Mouse (Mus musculus) left cerebral cortex, postnatal 10 days (tissue): ENCODE data around the gene Nae1. TPM values are rescaled to one million over a fixed set of nuclear protein-coding genes. Genes with fewer than 3 reads are reported as not detected.
"Not testable (repeated sequence)": the region's sequence is repeated elsewhere in the genome, so short reads cannot be mapped to it uniquely, and the experiment has no call there.

Source experiments
- DNase-seq, 2 experiments: peaks; one replicate each; pipeline ENCODE4 v3.0.0; 2021 to 2022; ENCODE audit warnings: low spot score in 2 of 2, mixed read lengths in 1 of 2; ENCODE audit errors: extremely low spot score in 1 of 2
- intact Hi-C: fragments of 180-260 bp; cut with DNase I; formaldehyde crosslinking; loops from one replicate; pipeline ENCODE4 v1.15.1; 2025
- total RNA-seq, 2 experiments: library from RNA; stranded (reverse); gene quantifications; 2 replicates each; pipeline ENCODE4 v1.2.3; 2021

Gene Nae1
- 10 to 100 TPM; 48.8 to 50.7 TPM for total RNA-seq

- intact Hi-C loops, result loop anchor here (5.0 kb wide), 1 partner anchor 97 kb away; no protein-coding TSS in a partner anchor
- peak; percentile 89 to 92 for DNase-seq
Observed at GRCm38 (mm10) chr8:104533971-104534778, at the start of gene Nae1, which contains the start of gene Car7. Nae1 (minus strand) TSS chr8:104534637. Car7 (plus strand) TSS chr8:104534689.

GRCm38 (mm10) chr8:104577606-104578005 is 43.2 kb upstream of the Nae1 start:
- DNase-seq, intact Hi-C loops: not testable (repeated sequence)

DNA sequence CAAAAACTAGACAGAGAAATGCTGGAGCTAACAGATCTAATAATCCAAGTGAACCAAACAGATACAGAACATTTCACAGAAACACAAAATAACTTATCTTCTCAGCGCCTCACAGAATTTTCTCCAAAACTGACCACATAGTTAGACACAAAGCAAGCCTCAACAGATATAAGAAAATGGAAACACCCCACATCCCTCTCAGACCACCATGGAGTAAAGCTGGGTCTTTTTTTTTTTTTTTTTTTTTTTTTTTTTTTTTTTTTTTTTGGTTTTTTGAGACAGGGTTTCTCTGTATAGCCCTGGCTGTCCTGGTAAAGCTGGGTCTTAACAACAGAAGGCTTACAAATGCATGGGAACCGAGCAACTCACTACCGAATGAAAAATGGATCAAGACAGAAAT is 42.4 kb upstream of the Nae1 start:
- DNase-seq, result no peak
- intact Hi-C loops, result no loop called here

GRCm38 (mm10) chr8:104570436-104571343 is 36.3 kb upstream of the Nae1 start:
- intact Hi-C loops, result loop anchor here (5.0 kb wide), 1 partner anchor 33 kb away; no protein-coding TSS in a partner anchor
- peak; percentile 67 to 83 for DNase-seq

- intact Hi-C loops, result loop anchor here (5.0 kb wide), 1 partner anchor 222 kb away; no protein-coding TSS in a partner anchor
- peak in 1 of 2 experiments; percentile 52 for DNase-seq
Observed at GRCm38 (mm10) chr8:104569559-104569958, 35.1 kb upstream of the Nae1 start.

DNA sequence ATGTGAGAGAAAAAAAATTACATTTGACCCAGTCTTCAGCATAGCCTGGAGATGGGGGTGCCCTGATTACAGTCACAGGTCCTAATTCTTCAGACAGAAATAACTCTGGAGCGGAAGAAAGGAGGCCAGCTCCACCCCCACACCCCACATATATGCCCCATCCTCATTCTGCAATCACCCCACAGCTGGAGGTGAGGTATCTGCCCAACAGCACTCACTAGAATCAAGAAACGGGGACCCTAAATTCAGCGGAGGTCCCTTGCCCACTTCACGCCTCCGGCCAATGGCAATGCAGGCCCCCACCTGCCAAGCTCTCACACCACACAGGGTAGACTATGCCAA is 31.0 kb upstream of the Nae1 start:
- intact Hi-C loops, result loop anchor here (5.0 kb wide), 1 partner anchor 218 kb away; no protein-coding TSS in a partner anchor
- DNase-seq, result no peak

DNA sequence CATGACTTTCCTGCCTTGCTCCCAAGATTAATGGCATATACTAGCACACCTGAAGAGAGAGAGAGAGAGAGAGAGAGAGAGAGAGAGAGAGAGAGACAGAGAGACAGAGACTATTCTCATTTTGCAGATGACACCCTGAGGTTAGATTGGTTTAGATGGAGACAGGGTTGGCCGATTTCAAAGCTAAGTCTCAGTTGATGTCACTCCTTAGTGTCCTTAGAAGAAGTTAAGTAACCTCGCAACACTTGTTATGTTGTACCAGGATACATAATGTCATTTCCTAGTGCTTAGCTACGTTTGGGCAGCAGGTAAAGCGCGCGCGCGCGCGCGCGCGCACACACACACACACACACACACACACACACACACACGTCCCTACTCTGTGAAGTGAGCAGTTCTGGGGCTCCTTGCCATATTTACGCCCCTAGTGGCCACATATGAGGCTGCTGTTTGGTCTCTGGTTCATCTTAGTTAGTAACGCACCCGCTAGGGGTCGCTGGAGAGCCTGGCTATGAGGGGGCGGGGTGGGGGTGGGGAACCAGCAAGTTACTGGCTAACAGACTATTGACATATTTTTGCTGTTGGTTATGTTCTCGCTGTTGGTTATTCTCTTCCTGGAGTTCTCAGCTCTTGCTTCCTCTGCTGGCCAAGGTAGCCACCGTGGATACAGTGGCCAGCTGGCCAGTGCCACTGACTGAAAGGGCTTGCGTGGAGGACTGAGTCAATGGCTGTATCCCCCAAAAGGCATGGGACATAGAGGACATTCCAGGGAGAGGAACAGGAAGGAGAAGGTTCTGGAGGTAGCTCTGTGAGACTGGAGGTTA is 30.4 kb upstream of the Nae1 start:
- intact Hi-C loops, result loop anchor here (5.0 kb wide), 1 partner anchor 218 kb away; no protein-coding TSS in a partner anchor

DNA sequence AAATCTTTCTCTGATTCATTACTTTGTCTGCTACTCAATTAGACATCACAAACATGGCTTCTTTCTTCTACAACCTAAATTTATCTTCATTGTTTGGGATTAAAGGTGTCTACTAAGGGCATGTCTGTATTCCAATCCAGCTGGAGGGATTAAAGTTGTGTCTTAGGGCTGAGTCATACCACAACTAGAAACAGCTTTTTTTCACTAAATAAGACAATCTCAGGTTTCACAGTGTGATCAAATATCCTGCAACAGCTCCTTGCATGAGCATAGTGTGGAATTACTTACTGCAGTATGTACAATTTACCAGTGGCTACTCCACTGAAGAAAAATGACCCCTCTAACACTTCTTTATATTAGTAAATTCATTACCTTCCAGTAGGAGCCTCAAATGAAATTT is 26.3 kb upstream of the Nae1 start:
- intact Hi-C loops, result no loop called here
- no peak for DNase-seq

More for the DNA sequence above, 30.4 kb upstream of the Nae1 start:
- DNase-seq, result peak; percentile 78 to 89

DNA sequence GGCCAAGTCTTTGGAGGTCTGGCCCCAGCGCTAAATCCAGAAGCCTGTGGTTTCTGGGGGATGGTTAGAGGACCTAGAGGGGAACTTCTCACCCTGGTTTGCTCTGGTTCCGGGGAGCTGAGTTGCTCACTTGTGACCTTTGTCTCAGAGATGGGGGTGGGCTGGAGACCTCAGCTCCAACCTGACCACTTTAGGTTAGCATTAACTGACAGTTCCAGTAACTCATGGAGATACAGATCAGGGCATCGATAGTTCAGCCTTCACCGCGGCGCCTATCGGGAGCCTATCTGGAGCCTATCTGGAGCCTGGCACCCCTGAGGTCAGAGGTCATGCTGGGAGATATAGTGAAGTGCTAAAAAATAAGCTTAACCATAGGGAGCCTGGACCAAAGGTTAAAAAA is 22.8 kb upstream of the Nae1 start:
- intact Hi-C loops, result no loop called here
- DNase-seq, result no peak

GRCm38 (mm10) chr8:104555191-104555590 is 20.8 kb upstream of the Nae1 start:
- intact Hi-C loops, result no loop called here

DNA sequence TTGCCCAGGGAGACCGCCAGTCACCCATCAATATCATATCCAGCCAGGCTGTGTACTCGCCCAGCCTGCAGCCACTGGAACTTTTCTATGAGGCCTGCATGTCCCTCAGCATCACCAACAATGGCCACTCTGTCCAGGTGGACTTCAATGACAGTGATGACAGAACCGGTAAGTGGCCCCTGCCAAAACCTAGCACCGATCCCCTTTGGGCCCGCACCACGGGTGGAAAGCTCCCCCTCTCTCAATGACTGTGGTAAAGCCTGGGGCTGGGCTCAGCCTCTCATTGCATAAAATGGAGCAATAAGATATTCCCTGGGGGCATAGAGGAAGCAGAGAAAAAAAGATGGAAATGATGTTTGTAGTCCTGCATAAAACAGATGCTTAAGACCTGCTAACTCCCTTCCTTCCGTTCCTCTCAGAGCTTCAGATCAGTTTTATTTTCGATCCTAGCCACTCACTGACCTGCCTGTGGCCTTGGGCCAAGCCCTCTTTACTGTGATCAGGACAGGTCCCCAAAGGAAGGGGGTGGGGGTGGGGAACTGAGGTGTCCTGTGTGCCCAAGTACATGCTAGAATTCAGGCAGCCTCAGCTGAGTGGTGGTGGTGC is 9.1 kb upstream of the Nae1 start:
- intact Hi-C loops, result no loop called here
- DNase-seq, result no peak

More at GRCm38 (mm10) chr8:104555191-104555590, 20.8 kb upstream of the Nae1 start:
- no peak for DNase-seq

- peak; percentile 58 to 63 for DNase-seq
- intact Hi-C loops, result no loop called here
Observed at GRCm38 (mm10) chr8:104542160-104542559, 7.7 kb upstream of the Nae1 start.

GRCm38 (mm10) chr8:104541515-104541880 is 7.1 kb upstream of the Nae1 start:
- intact Hi-C loops, result no loop called here

DNA sequence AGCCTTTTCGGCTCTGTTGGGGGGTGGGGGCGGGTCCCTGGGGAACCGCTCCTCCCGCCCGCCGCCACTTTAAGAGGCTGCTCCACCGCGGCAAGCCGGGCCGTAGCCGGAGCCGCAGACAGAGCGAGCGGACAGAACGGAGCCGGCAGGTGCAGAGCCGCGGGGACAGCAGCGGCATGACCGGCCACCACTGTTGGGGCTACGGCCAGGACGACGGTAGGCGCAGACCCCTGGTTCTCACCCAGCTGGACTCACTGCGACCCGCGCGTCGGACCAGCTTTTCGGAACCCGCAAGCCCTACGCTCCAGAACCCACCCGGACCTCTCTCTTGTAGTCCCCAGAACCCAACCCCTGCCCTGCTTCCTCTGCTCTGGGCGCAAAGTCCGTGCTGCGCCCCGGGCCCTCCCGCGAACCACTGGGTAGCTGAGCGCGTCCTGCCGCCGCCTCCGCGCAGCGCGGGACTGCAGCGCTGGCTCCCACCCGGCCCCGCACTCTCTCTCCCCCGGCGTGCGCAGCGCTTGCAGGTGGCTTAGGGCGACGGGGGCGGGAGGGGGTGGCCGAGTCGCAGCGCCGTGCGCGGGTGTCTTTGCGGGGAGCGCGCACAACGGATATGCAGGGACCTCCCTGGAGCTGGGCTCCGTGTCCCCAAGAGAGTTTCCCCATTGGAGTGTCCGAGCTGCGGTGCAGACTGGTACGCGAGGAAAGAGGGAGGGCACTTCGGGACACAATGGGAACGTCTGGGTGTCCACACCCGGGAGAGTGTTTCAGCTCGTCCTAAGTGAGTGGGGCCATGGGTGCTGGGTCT is 6.5 kb upstream of the Nae1 start:
- intact Hi-C loops, result no loop called here
- peak in 1 of 2 experiments; percentile 64 for DNase-seq

More at GRCm38 (mm10) chr8:104541515-104541880, 7.1 kb upstream of the Nae1 start:
- DNase-seq, result no peak

DNA sequence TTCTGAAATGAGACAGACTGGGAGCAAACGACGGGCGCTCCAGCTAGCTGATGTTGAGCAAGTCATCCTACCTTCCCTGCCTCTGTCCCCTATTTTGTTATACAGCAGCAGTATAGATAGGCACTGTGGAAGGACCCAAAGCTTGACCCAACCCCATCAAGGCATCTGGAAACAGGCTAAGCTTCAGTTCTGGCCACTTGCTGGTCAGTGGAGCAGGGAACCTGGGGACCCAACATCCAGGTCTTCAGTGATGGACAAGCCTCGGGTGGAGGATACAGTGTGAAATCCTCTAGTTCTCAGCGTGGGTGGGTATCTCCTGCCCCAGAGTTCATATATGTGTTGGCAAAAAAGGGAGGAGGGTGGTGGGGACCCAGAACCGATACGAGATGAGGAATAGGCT is 5.8 kb upstream of the Nae1 start:
- no peak for DNase-seq
- intact Hi-C loops, result no loop called here

DNA sequence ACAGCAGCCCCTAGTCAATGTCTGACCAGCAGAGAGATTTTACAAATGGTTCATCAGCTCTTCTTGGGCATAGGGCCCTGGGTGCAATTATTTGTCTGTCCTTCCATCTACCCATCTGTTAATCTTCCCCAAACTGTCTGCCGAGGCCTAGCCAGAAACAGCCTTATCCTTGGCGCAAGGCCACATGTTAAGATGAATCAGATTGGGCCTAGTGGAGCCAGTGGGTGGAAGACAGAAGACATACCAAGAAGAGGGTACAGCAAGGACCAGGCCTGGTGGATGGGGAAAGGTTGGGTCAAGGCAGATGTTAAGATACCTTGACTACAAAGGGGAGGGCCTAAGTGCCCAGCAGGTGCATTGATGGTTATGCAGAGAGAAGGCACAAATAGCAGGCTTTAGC is 5.1 kb upstream of the Nae1 start:
- intact Hi-C loops, result loop anchor here (5.0 kb wide), 1 partner anchor 33 kb away; no protein-coding TSS in a partner anchor
- DNase-seq, result no peak

- DNase-seq, result no peak
- intact Hi-C loops, result loop anchor here (5.0 kb wide), 1 partner anchor 33 kb away; no protein-coding TSS in a partner anchor
Observed at GRCm38 (mm10) chr8:104538896-104539295, 4.5 kb upstream of the Nae1 start.
